Mouse (Mus musculus) lung, postnatal 0 days (tissue): Measurements from ENCODE around the gene Il1rap. TPM values are rescaled to one million over a fixed set of nuclear protein-coding genes. Genes with fewer than 3 reads are reported as not detected.

Experiments used
- ATAC-seq: fragments of 200-750 bp; cut with Nextera tagmentation; 2 replicates; pipeline ENCODE4 v1.8.0; 2017; ENCODE audit warnings: moderate library complexity
- DNase-seq: peaks from one replicate; pipeline ENCODE4 v3.0.0-alpha.2; 2016; ENCODE audit warnings: low spot score
- H3K27ac ChIP-seq: fragments of 300-500 bp; sonication (generic); 2 replicates; pipeline ENCODE4 v1.5.1; 2014; ENCODE audit warnings: antibody characterized with exemption, mild to moderate bottlenecking, low read length, mixed read lengths
- H3K27me3 ChIP-seq: fragments of 300-500 bp; sonication (generic); replicated peaks from 2 replicates; pipeline ENCODE4 v1.6.1; 2014; ENCODE audit warnings: low read length, mixed read lengths; ENCODE audit not compliant: insufficient read depth
- H3K36me3 ChIP-seq: fragments of 300-500 bp; sonication (generic); 2 replicates; pipeline ENCODE4 v1.6.1; 2014; ENCODE audit warnings: low read length, mixed read lengths; ENCODE audit not compliant: insufficient read depth
- H3K4me1 ChIP-seq: fragments of 300-500 bp; sonication (generic); 2 replicates; pipeline ENCODE4 v1.6.1; 2014; ENCODE audit warnings: antibody characterized with exemption, low read depth, low read length, mixed read lengths; ENCODE audit not compliant: insufficient read depth
- H3K4me2 ChIP-seq: fragments of 300-500 bp; sonication (generic); replicated peaks from 2 replicates; pipeline ENCODE4 v1.6.1; 2014; ENCODE audit warnings: low read depth, mild to moderate bottlenecking, low read length, moderate library complexity, mixed read lengths
- H3K4me3 ChIP-seq: fragments of 300-500 bp; sonication (generic); 2 replicates; pipeline ENCODE4 v1.5.1; 2014; ENCODE audit warnings: low read depth, low read length
- H3K9ac ChIP-seq: fragments of 300-500 bp; sonication (generic); replicated peaks from 2 replicates; pipeline ENCODE4 v1.6.1; 2014; ENCODE audit warnings: low read depth, mild to moderate bottlenecking
- H3K9me3 ChIP-seq: fragments of 300-500 bp; sonication (generic); 2 replicates; pipeline ENCODE4 v1.6.1; 2016; ENCODE audit warnings: low read length, mixed read lengths
- CTCF ChIP-seq: IDR thresholded peaks from 2 replicates; pipeline ENCODE4 v1.5.1; 2016; ENCODE audit warnings: antibody characterized with exemption, mild to moderate bottlenecking
- EP300 ChIP-seq: IDR thresholded peaks from 2 replicates; pipeline ENCODE4 v1.6.1; 2016; ENCODE audit warnings: antibody characterized with exemption, mild to moderate bottlenecking, control low read depth
- WGBS: fragments of 180-500 bp; shearing (Covaris S2); extraction: QIAGEN DNeasy Blood & Tissue Kit; methylation state at CpG from one replicate; pipeline ENCODE4 v1.1.7; 2014; 5-methylcytosine and 5-hydroxymethylcytosine counted together
- polyA plus RNA-seq: library from polyadenylated mRNA; unstranded; fragments of >200 nt; fragmentation: Nextera tagmentation; extraction: Ambion mirVana; gene quantifications from 2 replicates; pipeline ENCODE4 v1.2.1, GENCODE M21; 2015

Il1rap gene
- polyA plus RNA-seq, 1 experiment from 2014 or later: 7.4 TPM

DNA sequence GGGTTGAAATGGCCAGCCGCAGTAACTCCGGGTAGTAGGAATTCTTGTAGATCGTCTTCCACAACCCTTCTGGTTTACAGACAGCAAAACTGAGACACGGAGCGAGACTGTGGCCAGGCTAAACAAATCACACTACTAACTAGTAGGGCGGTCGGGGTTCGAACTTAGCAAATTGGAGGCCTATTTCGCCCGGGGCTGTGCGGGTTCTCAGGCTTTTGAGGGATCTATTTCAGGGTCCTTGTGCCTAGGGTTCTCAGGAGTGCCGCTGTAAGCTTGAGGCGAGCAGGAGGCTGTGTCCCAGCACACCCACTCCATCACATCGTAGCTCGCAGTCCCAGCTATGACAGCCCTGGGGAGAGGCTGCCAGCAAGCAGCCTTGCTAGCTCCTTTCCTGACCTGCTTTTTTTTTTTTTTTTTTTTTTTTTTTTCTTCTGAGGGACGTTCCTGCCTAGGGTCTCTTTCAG lies 441 bp downstream of the Il1rap start:
- ATAC-seq: peak; percentile 64
- no peak for TF ChIP-seq CTCF
- no peak for TF ChIP-seq EP300
- H3K27me3 ChIP-seq: no peaks in the 10 kb centered on the region
- peak overlapping the region; percentile 68 for H3K27ac ChIP-seq
- no peaks in the 10 kb centered on the region for H3K36me3 ChIP-seq
- DNase-seq: peak; percentile 67
- 2% methylated on average over 16 of the region's 16 CpGs for WGBS
- H3K9me3 ChIP-seq: no peaks in the 10 kb centered on the region
- H3K4me3 ChIP-seq: peak overlapping the region; percentile 78
- peaks cover 9% of the 10 kb centered on the region; the same call in 1 of the 2 replicates for H3K4me1 ChIP-seq
- H3K9ac ChIP-seq: peak overlapping the region; percentile 58
- peak overlapping the region; percentile 78 for H3K4me2 ChIP-seq

DNA sequence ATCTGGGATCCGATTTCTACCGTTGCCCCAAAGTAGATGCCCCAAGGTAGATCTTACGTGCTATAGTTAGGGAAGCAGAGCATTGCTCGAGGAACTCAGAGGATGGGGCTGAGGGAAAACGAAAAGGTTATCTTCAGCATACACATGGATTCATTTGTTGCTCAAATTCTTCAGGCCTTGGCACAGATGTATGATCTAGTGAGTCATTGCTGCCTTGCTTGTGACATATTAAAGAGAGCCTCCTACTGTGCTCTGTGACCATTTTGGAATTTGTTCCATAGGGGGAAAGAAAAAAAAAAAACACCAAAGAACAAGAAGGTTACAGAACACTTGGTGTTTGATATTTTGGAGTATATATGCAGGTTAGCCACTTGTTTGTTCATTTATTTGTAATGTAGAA lies 4.3 kb downstream of the Il1rap start:
- ATAC-seq: no peak
- TF ChIP-seq CTCF (no peak), EP300 (no peak)
- Histone ChIP-seq H3K27ac (no peak overlapping the region), H3K4me1 (peaks cover 9% of the 10 kb centered on the region; the same call in 1 of the 2 replicates), H3K36me3 (no peaks in the 10 kb centered on the region), H3K9me3 (no peaks in the 10 kb centered on the region), H3K9ac (no peak overlapping the region), H3K4me2 (no peak overlapping the region), H3K4me3 (no peak overlapping the region), H3K27me3 (no peaks in the 10 kb centered on the region)
- no peak for DNase-seq
- 84% methylated on average over 5 of the region's 5 CpGs for WGBS

DNA sequence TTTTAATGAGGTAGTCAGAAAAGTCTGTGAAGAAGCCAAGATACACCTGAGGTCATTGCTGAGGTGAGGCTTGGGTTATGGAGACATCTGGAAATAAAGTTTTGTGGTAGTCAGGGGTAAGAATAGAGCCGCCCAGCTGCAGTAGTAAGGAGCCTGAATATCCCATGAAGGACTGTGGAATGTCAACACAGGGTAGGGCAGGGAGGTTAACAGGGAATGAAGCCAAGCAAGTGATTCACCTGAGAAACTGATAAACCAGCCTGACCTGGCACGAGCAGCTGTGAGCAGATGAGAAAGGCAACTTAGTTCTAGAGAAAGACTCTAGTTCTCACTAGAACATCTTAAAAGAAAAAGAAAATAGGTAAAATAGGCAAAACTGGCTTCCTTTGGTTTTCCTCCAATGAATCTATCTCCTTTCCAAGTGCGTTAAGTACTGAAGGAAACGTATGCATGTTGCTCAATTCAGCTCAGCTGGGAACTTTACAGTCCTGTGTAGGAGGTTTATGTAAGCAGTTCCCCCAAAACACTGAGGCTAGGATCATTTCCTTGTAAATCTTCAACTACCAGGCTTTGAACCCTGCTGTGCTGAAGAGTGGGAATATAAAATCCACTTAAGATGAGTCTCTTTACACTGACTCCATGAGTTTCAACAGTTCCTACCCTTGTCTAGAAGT lies 9.5 kb downstream of the Il1rap start:
- Histone ChIP-seq H3K9me3 (no peaks in the 10 kb centered on the region), H3K27ac (0 out of 2 replicates have a peak overlapping the region, but pooled peaks have one; percentile 1), H3K9ac (no peak overlapping the region), H3K36me3 (no peaks in the 10 kb centered on the region), H3K27me3 (no peaks in the 10 kb centered on the region), H3K4me3 (no peak overlapping the region), H3K4me2 (no peak overlapping the region), H3K4me1 (no peaks in the 10 kb centered on the region)
- DNase-seq (peak; percentile 70), ATAC-seq (peak; percentile 86)
- 31% methylated on average over 4 of the region's 4 CpGs for WGBS
- TF ChIP-seq EP300 (peak; percentile 42; the same call in 1 of the 2 replicates), CTCF (no peak)

DNA sequence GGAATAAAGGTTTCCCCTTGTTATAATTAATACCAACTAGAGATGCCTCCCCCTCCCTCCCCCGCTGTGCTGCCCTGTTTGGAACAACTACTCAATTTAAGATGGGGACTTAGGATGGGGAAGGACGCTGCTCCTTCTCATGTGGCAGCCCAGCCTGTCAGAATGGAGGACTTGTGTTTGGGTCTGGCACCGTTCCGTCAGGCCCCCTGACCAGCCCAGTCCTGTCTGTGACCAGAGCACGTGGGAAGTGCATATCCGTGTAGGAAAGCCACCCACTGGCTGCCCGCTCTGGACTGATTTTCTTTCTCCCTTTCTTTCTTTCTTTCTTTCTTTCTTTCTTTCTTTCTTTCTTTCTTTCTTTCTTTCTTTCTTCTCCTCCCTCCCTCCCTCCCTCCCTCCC lies 14.9 kb downstream of the Il1rap start:
- no peak for TF ChIP-seq CTCF
- no peak overlapping the region for H3K9ac ChIP-seq
- DNase-seq (no peak), ATAC-seq (no peak)
- H3K4me2 ChIP-seq: no peak overlapping the region
- 36% methylated on average over 7 of the region's 7 CpGs for WGBS
- H3K27me3 ChIP-seq: no peaks in the 10 kb centered on the region
- H3K36me3 ChIP-seq: no peaks in the 10 kb centered on the region
- no peaks in the 10 kb centered on the region for H3K4me1 ChIP-seq
- no peaks in the 10 kb centered on the region for H3K9me3 ChIP-seq
- no peak overlapping the region for H3K27ac ChIP-seq
- H3K4me3 ChIP-seq: no peak overlapping the region

DNA sequence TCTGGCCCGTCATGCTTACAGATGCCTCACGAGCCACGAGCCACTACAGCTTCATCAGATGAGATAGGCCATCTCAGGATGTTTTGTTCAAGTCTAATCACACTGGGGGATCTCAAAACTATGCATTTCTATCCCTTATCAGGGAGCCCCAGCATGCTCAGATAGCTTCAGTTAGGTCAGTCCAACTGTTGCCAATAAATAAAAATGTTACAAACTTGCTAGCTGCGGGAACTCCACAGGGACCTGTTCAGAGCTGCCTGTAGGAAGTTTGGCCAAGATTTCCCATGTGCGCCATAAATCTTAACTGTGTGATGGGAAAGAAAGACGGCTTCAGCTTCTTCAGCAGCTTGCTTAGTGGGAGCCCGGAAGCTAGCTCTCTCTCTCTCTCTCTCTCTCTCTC lies 15.8 kb downstream of the Il1rap start:
- no peak for TF ChIP-seq CTCF
- TF ChIP-seq EP300: no peak

DNA sequence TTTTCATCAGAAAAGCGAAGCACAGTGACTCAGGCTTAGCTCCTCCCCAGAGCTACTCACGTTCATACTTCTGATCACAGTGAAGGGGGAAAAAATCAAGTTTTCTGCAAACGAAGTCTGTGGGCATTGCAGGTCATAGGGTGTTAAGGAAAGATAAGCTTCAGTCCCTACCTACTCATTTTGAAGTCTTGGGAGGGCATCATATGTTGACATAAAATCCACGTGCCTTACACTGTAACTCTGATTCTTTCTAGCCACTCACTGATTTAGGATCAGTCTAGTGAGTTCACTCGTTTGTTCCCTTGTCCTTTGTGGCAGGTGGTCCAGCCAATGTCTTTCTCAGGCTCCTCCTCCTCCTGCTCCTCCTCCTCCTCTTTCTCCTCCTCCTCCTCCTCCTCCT lies 17.1 kb downstream of the Il1rap start:
- H3K4me1 ChIP-seq: no peaks in the 10 kb centered on the region
- WGBS: 56% methylated on average over 5 of the region's 5 CpGs
- H3K9ac ChIP-seq: no peak overlapping the region
- no peaks in the 10 kb centered on the region for H3K27me3 ChIP-seq
- H3K27ac ChIP-seq: no peak overlapping the region
- TF ChIP-seq EP300 (no peak), CTCF (no peak)
- H3K9me3 ChIP-seq: no peaks in the 10 kb centered on the region
- no peak for DNase-seq
- ATAC-seq: no peak
- H3K36me3 ChIP-seq: no peaks in the 10 kb centered on the region
- no peak overlapping the region for H3K4me3 ChIP-seq
- no peak overlapping the region for H3K4me2 ChIP-seq

More for the DNA sequence above, 15.8 kb downstream of the Il1rap start:
- no peak for DNase-seq
- no peaks in the 10 kb centered on the region for H3K27me3 ChIP-seq
- no peak overlapping the region for H3K9ac ChIP-seq
- no peaks in the 10 kb centered on the region for H3K36me3 ChIP-seq
- H3K4me2 ChIP-seq: no peak overlapping the region
- H3K4me1 ChIP-seq: no peaks in the 10 kb centered on the region
- H3K27ac ChIP-seq: no peak overlapping the region
- no peak overlapping the region for H3K4me3 ChIP-seq
- H3K9me3 ChIP-seq: no peaks in the 10 kb centered on the region
- 45% methylated on average over 7 of the region's 7 CpGs for WGBS
- ATAC-seq: no peak
